Mouse (Mus musculus) liver, embryonic 14.5 days (tissue): ENCODE measurements at regions not wholly inside any gene's neighbourhood (a gene's known extent, or its start where the extent isn't known, plus 50 kb on each side); places are given as distances from the start of the nearest gene placed in this dataset.
"Not testable (repeated sequence)": the region's sequence is repeated elsewhere in the genome, so short reads cannot be mapped to it uniquely, and the experiment has no call there.

Experiments
- ATAC-seq: fragments of 200-750 bp; cut with Nextera tagmentation; 2 replicates; pipeline ENCODE4 v1.8.0; 2017; ENCODE audit warnings: moderate number of reproducible peaks, mild to moderate bottlenecking, moderate library complexity; ENCODE audit not compliant: insufficient read depth
- DNase-seq, 3 experiments: peaks; one replicate each; pipeline ENCODE4 v3.0.0-alpha.2; 2012 to 2013; ENCODE audit warnings: low read depth in 3 of 3, low spot score in 3 of 3
- H3K27ac ChIP-seq: fragments of 300-500 bp; sonication (generic); 2 replicates; pipeline ENCODE4 v1.5.1; 2014; ENCODE audit warnings: moderate library complexity, mild to moderate bottlenecking, control low read depth, inconsistent platforms
- H3K27me3 ChIP-seq: fragments of 300-500 bp; sonication (generic); 2 replicates; pipeline ENCODE4 v1.6.1; 2014; ENCODE audit warnings: mild to moderate bottlenecking, low read length, moderate library complexity; ENCODE audit not compliant: control insufficient read depth, insufficient read depth
- H3K36me3 ChIP-seq: fragments of 300-500 bp; sonication (generic); replicated peaks from 2 replicates; pipeline ENCODE4 v1.6.1; 2014; ENCODE audit warnings: low read depth; ENCODE audit not compliant: control insufficient read depth, insufficient read depth
- H3K4me1 ChIP-seq, 2 experiments: fragments of 200-500 bp in 1 of 2; fragments of 300-500 bp in 1 of 2; sonication (generic) in 1 of 2; replicated peaks; 2 replicates each; pipeline ENCODE4 v1.6.1; 2012 to 2014; ENCODE audit warnings: antibody characterized with exemption in 1 of 2, inconsistent platforms in 1 of 2, low read length in 1 of 2; ENCODE audit not compliant: control insufficient read depth in 2 of 2, insufficient read depth in 2 of 2
- H3K4me2 ChIP-seq: fragments of 300-500 bp; sonication (generic); 2 replicates; pipeline ENCODE4 v1.6.1; 2014; ENCODE audit warnings: low read depth, mild to moderate bottlenecking, control low read depth, moderate library complexity
- H3K4me3 ChIP-seq, 2 experiments: fragments of 200-500 bp in 1 of 2; fragments of 300-500 bp in 1 of 2; sonication (generic) in 1 of 2; 2 replicates each; pipeline ENCODE4 v1.5.1; 2012 to 2014; ENCODE audit warnings: low read depth in 2 of 2, low read length in 2 of 2, mild to moderate bottlenecking in 2 of 2, control low read depth in 1 of 2, inconsistent platforms in 1 of 2, moderate library complexity in 1 of 2; ENCODE audit not compliant: insufficient read depth in 1 of 2
- H3K9ac ChIP-seq: fragments of 300-500 bp; sonication (generic); replicated peaks from 2 replicates; pipeline ENCODE4 v1.6.1; 2014; ENCODE audit warnings: mild to moderate bottlenecking, control low read depth, moderate library complexity
- H3K9me3 ChIP-seq: fragments of 300-500 bp; sonication (generic); 2 replicates; pipeline ENCODE4 v1.6.1; 2016; ENCODE audit warnings: low read length, mixed read lengths; ENCODE audit not compliant: control insufficient read depth
- CTCF ChIP-seq: IDR thresholded peaks from 2 replicates; pipeline ENCODE4 v1.5.1; 2016; ENCODE audit warnings: antibody characterized with exemption, low read depth, control low read depth
- EP300 ChIP-seq: IDR thresholded peaks from 2 replicates; pipeline ENCODE4 v1.6.1; 2016; ENCODE audit warnings: antibody characterized with exemption, low read depth
- WGBS: fragments of 180-500 bp; shearing (Covaris S2); extraction: QIAGEN DNeasy Blood & Tissue Kit; methylation state at CpG from one replicate; pipeline ENCODE4 v1.1.7; 2014; ENCODE audit not compliant: insufficient replicate concordance; 5-methylcytosine and 5-hydroxymethylcytosine counted together

DNA sequence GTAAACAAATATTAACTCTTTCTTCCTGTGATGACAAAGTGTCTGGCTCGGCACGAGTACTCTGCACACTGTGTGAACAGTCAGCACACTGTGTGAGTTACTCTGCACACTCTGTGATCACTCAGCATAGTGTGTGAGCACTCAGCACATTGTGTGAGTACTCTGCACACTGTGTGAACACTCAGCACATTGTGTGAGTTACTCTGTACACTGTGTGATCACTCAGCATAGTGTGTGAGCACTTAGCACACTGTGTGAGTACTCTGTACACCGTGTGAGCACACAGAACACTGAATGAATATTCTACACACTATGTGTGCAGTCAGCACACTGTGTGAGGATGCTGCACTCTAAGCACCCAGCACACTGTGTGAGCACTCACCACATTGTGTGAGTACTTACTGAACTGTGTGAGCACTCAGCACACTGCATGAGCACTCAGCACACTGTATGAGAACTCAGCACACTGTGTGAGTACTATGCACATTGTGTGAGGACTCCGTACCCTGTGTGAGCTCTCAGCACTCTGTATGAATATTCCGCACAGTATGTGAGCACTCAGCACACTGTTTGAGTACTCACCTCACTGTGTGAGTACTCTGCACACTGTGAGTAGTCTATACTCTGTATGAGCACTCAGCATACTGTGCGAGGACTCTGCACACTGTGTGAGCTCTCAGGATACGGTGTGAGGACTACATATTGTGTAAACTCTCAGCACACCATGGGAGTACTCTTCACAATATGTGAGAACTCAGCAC is 381.9 kb downstream of the Hdgfl1 start:
- Histone ChIP-seq H3K4me1 (no peaks in the 10 kb centered on the region), H3K36me3 (no peaks in the 10 kb centered on the region), H3K9me3 (no peaks in the 10 kb centered on the region), H3K4me3 (no peak overlapping the region), H3K9ac (no peak overlapping the region), H3K27ac (no peak overlapping the region), H3K4me2 (no peak overlapping the region), H3K27me3 (no peaks in the 10 kb centered on the region)
- DNase-seq (no peak), ATAC-seq (0 out of 2 replicates have a peak, but pooled peaks have one; percentile 21)
- 60% methylated on average over 7 of the region's 7 CpGs for WGBS
- TF ChIP-seq EP300 (no peak), CTCF (no peak)

DNA sequence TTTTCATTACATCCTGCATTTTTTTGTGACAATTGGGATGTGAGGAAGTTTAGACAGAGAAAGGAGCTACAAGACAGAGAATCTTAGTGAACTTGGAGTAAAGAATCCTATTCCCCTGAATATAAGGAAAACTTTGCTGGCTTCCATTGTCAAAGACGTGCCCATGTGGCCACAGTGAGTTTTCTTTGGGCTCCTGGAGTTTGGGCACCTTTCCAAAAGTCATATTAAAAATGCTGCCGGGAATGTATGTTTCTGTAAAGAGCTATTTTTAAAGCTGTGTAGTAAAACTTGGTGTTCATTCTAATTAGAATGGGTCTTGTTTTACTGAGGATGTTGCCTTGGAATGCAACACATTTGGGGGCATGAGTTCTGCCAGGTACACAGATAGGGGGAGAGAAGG is 387.3 kb downstream of the Hdgfl1 start:
- TF ChIP-seq CTCF (no peak), EP300 (no peak)
- no peaks in the 10 kb centered on the region for H3K4me1 ChIP-seq
- H3K4me3 ChIP-seq, result no peak overlapping the region
- 51% methylated on average over 2 of the region's 2 CpGs for WGBS
- no peak for DNase-seq
- H3K27me3 ChIP-seq, result no peaks in the 10 kb centered on the region
- H3K36me3 ChIP-seq, result no peaks in the 10 kb centered on the region
- no peak overlapping the region for H3K9ac ChIP-seq
- H3K4me2 ChIP-seq, result no peak overlapping the region
- H3K9me3 ChIP-seq, result no peaks in the 10 kb centered on the region
- ATAC-seq, result no peak
- H3K27ac ChIP-seq, result no peak overlapping the region

DNA sequence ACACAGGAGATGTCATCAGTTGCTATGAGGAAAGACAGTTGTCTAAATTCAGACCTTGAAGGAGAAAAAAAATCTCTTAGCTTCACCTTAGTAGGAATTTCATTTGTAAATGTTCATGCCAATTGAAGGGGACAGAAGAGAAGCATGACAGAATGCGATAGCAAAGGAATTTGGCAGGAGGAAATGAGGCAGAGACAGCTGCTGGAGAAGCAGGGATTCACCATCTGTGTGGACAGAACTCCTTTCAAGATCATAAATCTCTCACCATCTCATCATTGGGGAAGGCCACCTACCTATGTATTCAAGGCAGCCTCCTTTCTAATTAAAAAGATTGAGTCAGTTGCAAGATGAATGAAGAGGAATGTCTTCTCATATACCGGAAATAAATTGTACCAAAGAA is 387.8 kb downstream of the Hdgfl1 start:
- H3K27me3 ChIP-seq, result no peaks in the 10 kb centered on the region
- WGBS, result 59% methylated on average over 2 of the region's 2 CpGs
- H3K9ac ChIP-seq, result no peak overlapping the region
- TF ChIP-seq EP300, result no peak
- no peak for TF ChIP-seq CTCF
- no peak overlapping the region for H3K4me2 ChIP-seq
- ATAC-seq (no peak), DNase-seq (no peak)
- no peaks in the 10 kb centered on the region for H3K4me1 ChIP-seq
- no peak overlapping the region for H3K4me3 ChIP-seq
- no peak overlapping the region for H3K27ac ChIP-seq
- no peaks in the 10 kb centered on the region for H3K36me3 ChIP-seq
- H3K9me3 ChIP-seq, result no peaks in the 10 kb centered on the region

GRCm38 (mm10) chr13:26375546-26375945 is 394.4 kb downstream of the Hdgfl1 start:
- no peak overlapping the region for H3K4me3 ChIP-seq

GRCm38 (mm10) chr13:26365911-26366310 is 404.1 kb downstream of the Hdgfl1 start:
- H3K27me3 ChIP-seq, H3K9ac ChIP-seq, H3K4me1 ChIP-seq, H3K9me3 ChIP-seq, ATAC-seq, DNase-seq, H3K4me3 ChIP-seq, H3K4me2 ChIP-seq, H3K36me3 ChIP-seq, H3K27ac ChIP-seq: not testable (repeated sequence)
- WGBS, result 69% methylated on average over 6 of the region's 6 CpGs

More at GRCm38 (mm10) chr13:26375546-26375945, 394.4 kb downstream of the Hdgfl1 start:
- no peak overlapping the region for H3K9ac ChIP-seq
- H3K27ac ChIP-seq, result no peak overlapping the region
- DNase-seq, result no peak
- ATAC-seq, result no peak
- H3K4me1 ChIP-seq, result no peaks in the 10 kb centered on the region
- H3K4me2 ChIP-seq, result no peak overlapping the region
- TF ChIP-seq EP300 (no peak), CTCF (no peak)
- no peaks in the 10 kb centered on the region for H3K27me3 ChIP-seq
- H3K9me3 ChIP-seq, result no peaks in the 10 kb centered on the region
- no peaks in the 10 kb centered on the region for H3K36me3 ChIP-seq
